Mouse (Mus musculus) bone marrow, adult 2 months (tissue): ENCODE data around the gene 1110051M20Rik.

Experiments used
- CTCF ChIP-seq: fragments of 200-500 bp; IDR thresholded peaks from 2 replicates; pipeline ENCODE4 v1.5.1; 2011; ENCODE audit warnings: low read length, control low read depth; ENCODE audit not compliant: control insufficient read depth, insufficient read depth
- POLR2A ChIP-seq: fragments of 200-500 bp; IDR thresholded peaks from 2 replicates; pipeline ENCODE4 v1.6.1; 2011; ENCODE audit warnings: low read depth, mild to moderate bottlenecking, control low read depth, low read length, borderline replicate concordance; ENCODE audit not compliant: control insufficient read depth

GRCm38 (mm10) chr2:91281366-91281765 is 163.1 kb downstream of the 1110051M20Rik start:
- no peak for TF ChIP-seq CTCF
- TF ChIP-seq POLR2A: no peak
